Mouse (Mus musculus): ENCODE results near the gene Sipa1l1. TPM values are rescaled to one million over a fixed set of nuclear protein-coding genes. Genes with fewer than 3 reads are reported as not detected.

Sipa1l1 gene
- polyA plus RNA-seq, 1 experiment from 2014 or later: 37.3 TPM

DNA sequence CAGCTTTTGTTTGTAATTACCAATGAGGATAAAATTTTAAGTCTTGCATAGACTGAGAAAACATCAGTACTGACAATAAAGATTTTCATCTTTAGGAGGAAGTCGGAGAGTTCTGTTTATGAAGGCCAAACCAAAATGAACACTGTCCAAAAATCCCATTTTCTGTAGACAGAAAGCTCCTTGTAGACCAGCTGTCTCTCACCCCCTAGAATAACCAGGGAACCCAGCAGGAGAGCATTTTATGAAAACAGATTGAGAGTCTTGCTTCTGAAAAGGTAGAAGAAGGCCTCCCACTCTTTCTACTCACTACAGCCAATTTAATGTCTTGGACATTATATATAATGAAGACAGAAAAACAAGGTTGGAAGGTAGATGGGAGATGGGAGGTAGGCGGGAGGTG, 198.2 kb downstream of the Sipa1l1 start:
- Histone ChIP-seq H3K9me3 (ENCODE audit: low read length) (no peaks in the 10 kb centered on the region), H3K4me3 (ENCODE audit: low read length) (no peak overlapping the region), H3K36me3 (ENCODE audit: insufficient read depth, low read length) (0 out of 2 replicates have a peak, but pooled peaks cover 6% of the 10 kb centered on the region), H3K27ac (ENCODE audit: low read length) (no peak overlapping the region), H3K4me2 (replicated peaks; ENCODE audit: low read depth, low read length) (no peak overlapping the region), H3K4me1 (ENCODE audit: insufficient read depth, low read length) (0 out of 2 replicates have a peak, but pooled peaks cover 6% of the 10 kb centered on the region), H3K27me3 (ENCODE audit: insufficient read depth, low read length) (no peaks in the 10 kb centered on the region), H3K9ac (replicated peaks; ENCODE audit: low read length) (no peak overlapping the region)
- WGBS: 97% methylated on average over 2 of the region's 2 CpGs
- no peak for ATAC-seq (ENCODE audit: low FRiP score, low TSS enrichment)

DNA sequence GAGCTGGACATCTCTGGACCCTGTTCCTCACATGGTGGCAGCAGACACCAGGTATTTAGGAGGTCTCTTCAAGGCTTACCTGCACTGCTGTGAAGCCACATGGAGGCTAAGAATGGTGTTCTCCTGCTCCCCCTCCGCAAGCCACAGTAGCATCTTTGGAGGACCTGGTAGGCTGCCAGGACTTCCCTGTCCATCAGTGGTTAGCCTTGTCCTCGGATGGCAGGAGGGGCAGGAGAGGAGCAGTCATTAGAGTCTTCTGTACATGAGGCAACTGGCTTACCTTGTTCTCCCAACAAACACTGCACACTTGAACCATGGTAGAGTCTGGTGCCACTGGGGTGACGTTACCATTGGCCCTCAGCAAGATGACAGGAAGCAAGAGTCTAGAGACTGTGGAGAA, 198.9 kb downstream of the Sipa1l1 start:
- no peaks in the 10 kb centered on the region for H3K27me3 ChIP-seq (ENCODE audit: insufficient read depth, low read length)
- ATAC-seq (ENCODE audit: low FRiP score, low TSS enrichment): no peak
- no peak overlapping the region for H3K4me2 ChIP-seq (replicated peaks; ENCODE audit: low read depth, low read length)
- no peak overlapping the region for H3K9ac ChIP-seq (replicated peaks; ENCODE audit: low read length)
- H3K36me3 ChIP-seq (ENCODE audit: insufficient read depth, low read length): 0 out of 2 replicates have a peak, but pooled peaks cover under 1% of the 10 kb centered on the region
- H3K27ac ChIP-seq (ENCODE audit: low read length): no peak overlapping the region
- 92% methylated on average over 3 of the region's 3 CpGs for WGBS
- H3K9me3 ChIP-seq (ENCODE audit: low read length): no peaks in the 10 kb centered on the region
- H3K4me1 ChIP-seq (ENCODE audit: insufficient read depth, low read length): 0 out of 2 replicates have a peak, but pooled peaks cover 6% of the 10 kb centered on the region
- no peak overlapping the region for H3K4me3 ChIP-seq (ENCODE audit: low read length)

DNA sequence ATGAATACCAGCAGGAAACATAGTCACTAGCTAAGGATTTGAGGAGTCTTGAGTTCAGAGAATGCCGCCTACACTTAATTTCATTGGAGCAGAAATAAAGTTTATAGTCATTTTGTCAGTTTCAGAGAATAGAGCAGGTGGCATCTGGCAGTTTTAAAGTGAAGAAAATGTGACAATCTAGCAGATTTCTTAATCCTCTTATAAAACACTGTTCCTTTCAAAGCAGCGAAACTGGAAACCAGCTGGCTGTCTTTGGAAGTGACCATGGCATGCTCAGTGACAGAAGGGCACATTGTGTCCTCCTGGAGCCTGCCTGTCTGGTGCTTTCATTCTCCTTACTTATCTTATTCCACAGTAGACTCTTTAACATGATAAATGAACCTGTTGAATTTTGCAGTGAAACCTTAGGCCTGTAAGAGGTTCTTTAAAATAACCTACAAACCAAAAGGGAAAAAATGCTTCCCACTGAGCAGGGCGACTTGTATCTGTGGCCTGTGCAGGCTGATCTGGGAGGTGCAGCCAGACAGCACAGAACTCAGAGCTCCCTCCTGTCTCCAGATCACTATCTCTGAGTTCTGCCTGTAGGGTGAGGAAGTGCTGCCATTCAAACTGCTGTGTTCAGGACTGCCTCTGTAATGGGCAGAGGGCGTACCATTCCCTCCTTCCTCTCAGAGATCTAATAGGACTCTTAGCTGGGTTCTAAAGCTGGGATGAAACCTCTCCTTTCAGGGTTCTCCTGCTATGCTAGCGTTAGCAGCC, 200.5 kb downstream of the Sipa1l1 start:
- WGBS: 68% methylated on average over 5 of the region's 5 CpGs
- Histone ChIP-seq H3K9ac (replicated peaks; ENCODE audit: low read length) (no peak overlapping the region), H3K36me3 (ENCODE audit: insufficient read depth, low read length) (no peaks in the 10 kb centered on the region), H3K4me1 (ENCODE audit: insufficient read depth, low read length) (peaks cover 16% of the 10 kb centered on the region), H3K27me3 (ENCODE audit: insufficient read depth, low read length) (no peaks in the 10 kb centered on the region), H3K9me3 (ENCODE audit: low read length) (no peaks in the 10 kb centered on the region), H3K4me2 (replicated peaks; ENCODE audit: low read depth, low read length) (no peak overlapping the region), H3K4me3 (ENCODE audit: low read length) (no peak overlapping the region), H3K27ac (ENCODE audit: low read length) (no peak overlapping the region)
- ATAC-seq (ENCODE audit: low FRiP score, low TSS enrichment): no peak

DNA sequence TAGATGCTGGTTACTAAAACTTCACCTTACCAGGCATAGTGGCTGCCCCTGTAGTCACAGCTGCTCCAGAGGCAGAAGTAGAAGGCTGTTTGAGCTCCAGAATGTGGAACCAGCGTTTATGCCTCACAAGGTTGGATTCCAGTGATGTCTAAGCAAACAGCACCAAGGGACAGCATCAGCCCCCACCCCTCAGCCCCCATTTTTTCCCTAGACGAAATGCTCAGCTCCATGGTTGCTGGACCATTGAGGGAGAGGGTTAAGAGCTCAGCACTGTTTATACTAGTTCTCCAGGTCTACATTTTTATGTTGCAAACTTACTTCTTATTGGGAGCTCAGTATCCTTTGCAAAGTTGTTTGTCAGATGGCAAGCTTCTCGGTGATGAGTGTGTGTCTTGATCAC, 202.1 kb downstream of the Sipa1l1 start:
- Histone ChIP-seq H3K27ac (ENCODE audit: low read length) (no peak overlapping the region), H3K27me3 (ENCODE audit: insufficient read depth, low read length) (no peaks in the 10 kb centered on the region), H3K36me3 (ENCODE audit: insufficient read depth, low read length) (peaks cover 12% of the 10 kb centered on the region), H3K9ac (replicated peaks; ENCODE audit: low read length) (no peak overlapping the region), H3K4me1 (ENCODE audit: insufficient read depth, low read length) (peaks cover 16% of the 10 kb centered on the region), H3K4me3 (ENCODE audit: low read length) (no peak overlapping the region), H3K9me3 (ENCODE audit: low read length) (no peaks in the 10 kb centered on the region), H3K4me2 (replicated peaks; ENCODE audit: low read depth, low read length) (no peak overlapping the region)
- WGBS: 80% methylated on average over 3 of the region's 3 CpGs
- no peak for ATAC-seq (ENCODE audit: low FRiP score, low TSS enrichment)

DNA sequence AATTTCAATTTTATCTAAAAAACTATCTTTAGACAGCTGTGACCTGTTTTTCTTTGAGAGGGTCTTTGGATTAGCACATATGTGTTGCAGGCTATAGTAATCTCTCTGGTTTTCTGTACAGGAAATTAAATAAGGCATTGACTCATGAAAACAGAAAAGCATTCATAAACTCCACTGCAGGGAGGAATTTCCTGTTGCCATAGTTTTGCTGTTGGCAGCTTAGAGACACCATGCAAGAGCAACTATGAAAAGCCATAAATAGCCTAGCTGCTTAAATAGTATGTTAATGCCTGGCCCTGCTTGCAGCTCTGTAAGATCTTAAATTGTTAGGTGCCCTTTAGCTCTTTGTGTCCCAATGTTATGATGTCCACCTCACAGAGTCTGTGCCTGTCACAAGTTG, 204.9 kb downstream of the Sipa1l1 start:
- H3K4me1 ChIP-seq (ENCODE audit: insufficient read depth, low read length): peaks cover 12% of the 10 kb centered on the region
- H3K36me3 ChIP-seq (ENCODE audit: insufficient read depth, low read length): peaks cover 12% of the 10 kb centered on the region
- no peak overlapping the region for H3K9ac ChIP-seq (replicated peaks; ENCODE audit: low read length)
- no peaks in the 10 kb centered on the region for H3K9me3 ChIP-seq (ENCODE audit: low read length)
- H3K4me2 ChIP-seq (replicated peaks; ENCODE audit: low read depth, low read length): no peak overlapping the region
- H3K27ac ChIP-seq (ENCODE audit: low read length): peak overlapping the region; percentile 84
- H3K27me3 ChIP-seq (ENCODE audit: insufficient read depth, low read length): no peaks in the 10 kb centered on the region
- ATAC-seq (ENCODE audit: low FRiP score, low TSS enrichment): 0 out of 2 replicates have a peak, but pooled peaks have one; percentile 42
- no peak overlapping the region for H3K4me3 ChIP-seq (ENCODE audit: low read length)

DNA sequence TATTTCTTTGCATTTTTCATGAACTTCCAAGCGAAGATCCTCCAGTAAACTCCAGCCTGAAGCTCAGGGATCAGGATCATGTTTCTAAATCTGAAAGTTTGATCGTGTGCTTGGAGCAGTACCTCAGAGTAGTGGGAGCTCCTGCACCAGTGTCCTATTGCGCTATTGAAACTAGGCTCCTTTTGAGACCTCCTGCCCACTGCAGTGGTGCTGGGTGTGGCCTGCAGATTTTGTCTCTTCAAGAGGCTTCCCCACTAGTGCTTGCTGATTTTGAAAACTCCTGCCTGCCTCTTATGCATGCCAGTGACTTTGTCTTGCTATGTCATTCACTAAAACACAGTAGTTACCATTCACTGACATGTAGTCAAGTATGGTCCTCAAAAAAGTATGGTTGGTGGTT, 213.8 kb downstream of the Sipa1l1 start:
- Histone ChIP-seq H3K4me3 (ENCODE audit: low read length) (no peak overlapping the region), H3K4me1 (ENCODE audit: insufficient read depth, low read length) (no peaks in the 10 kb centered on the region), H3K27ac (ENCODE audit: low read length) (no peak overlapping the region), H3K4me2 (replicated peaks; ENCODE audit: low read depth, low read length) (no peak overlapping the region), H3K27me3 (ENCODE audit: insufficient read depth, low read length) (no peaks in the 10 kb centered on the region), H3K36me3 (ENCODE audit: insufficient read depth, low read length) (peaks cover 24% of the 10 kb centered on the region), H3K9ac (replicated peaks; ENCODE audit: low read length) (no peak overlapping the region), H3K9me3 (ENCODE audit: low read length) (no peaks in the 10 kb centered on the region)
- 60% methylated on average over 3 of the region's 3 CpGs for WGBS
- ATAC-seq (ENCODE audit: low FRiP score, low TSS enrichment): no peak

DNA sequence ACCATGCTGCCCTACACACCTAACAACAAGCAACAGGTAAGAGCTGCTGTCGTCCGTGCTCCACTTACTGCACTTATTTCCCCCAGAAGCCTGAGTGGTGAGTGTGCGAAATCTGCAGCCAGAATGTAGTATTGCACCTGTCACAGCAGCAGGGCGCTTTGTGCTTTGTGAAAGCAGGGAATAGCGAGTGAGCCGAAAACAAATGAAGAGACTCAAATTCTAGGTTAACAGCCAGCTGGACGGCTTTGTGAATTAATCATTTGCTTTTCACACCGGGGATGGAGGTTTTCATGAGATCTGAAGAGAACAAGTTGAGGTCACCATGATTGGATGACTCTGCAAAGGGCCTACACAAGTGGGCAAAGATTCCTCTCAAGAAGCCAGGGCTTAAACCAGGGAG, 215.6 kb downstream of the Sipa1l1 start:
- H3K36me3 ChIP-seq (ENCODE audit: insufficient read depth, low read length): peaks cover 24% of the 10 kb centered on the region
- no peaks in the 10 kb centered on the region for H3K4me1 ChIP-seq (ENCODE audit: insufficient read depth, low read length)
- no peaks in the 10 kb centered on the region for H3K9me3 ChIP-seq (ENCODE audit: low read length)
- no peaks in the 10 kb centered on the region for H3K27me3 ChIP-seq (ENCODE audit: insufficient read depth, low read length)
- H3K9ac ChIP-seq (replicated peaks; ENCODE audit: low read length): no peak overlapping the region
- WGBS: 83% methylated on average over 8 of the region's 8 CpGs
- H3K4me2 ChIP-seq (replicated peaks; ENCODE audit: low read depth, low read length): no peak overlapping the region
- no peak overlapping the region for H3K27ac ChIP-seq (ENCODE audit: low read length)
- no peak overlapping the region for H3K4me3 ChIP-seq (ENCODE audit: low read length)
- ATAC-seq (ENCODE audit: low FRiP score, low TSS enrichment): no peak

DNA sequence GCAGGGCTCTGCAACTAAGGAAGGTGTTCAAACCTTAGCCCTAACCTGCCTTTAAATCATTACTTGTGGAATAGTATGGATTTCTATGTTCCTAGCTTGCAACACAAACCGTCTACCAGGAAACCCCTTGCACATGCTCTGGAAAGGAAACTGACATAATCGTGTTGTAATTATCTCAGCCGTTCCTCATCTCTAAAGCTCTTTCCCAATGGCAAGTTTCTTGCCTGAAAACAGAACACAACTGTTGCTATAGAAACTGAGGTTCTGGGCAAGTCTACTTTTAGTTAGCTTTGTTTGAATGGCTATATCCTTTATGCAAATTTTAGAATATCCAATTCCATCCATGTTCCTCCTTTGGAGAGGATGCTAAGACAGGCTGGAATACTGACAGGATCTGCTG, 217.9 kb downstream of the Sipa1l1 start:
- H3K27ac ChIP-seq (ENCODE audit: low read length): no peak overlapping the region
- no peaks in the 10 kb centered on the region for H3K9me3 ChIP-seq (ENCODE audit: low read length)
- H3K36me3 ChIP-seq (ENCODE audit: insufficient read depth, low read length): peaks cover 18% of the 10 kb centered on the region
- 86% methylated on average over 3 of the region's 3 CpGs for WGBS
- H3K4me3 ChIP-seq (ENCODE audit: low read length): no peak overlapping the region
- H3K4me1 ChIP-seq (ENCODE audit: insufficient read depth, low read length): no peaks in the 10 kb centered on the region
- no peak overlapping the region for H3K4me2 ChIP-seq (replicated peaks; ENCODE audit: low read depth, low read length)
- ATAC-seq (ENCODE audit: low FRiP score, low TSS enrichment): no peak
- H3K9ac ChIP-seq (replicated peaks; ENCODE audit: low read length): no peak overlapping the region
- H3K27me3 ChIP-seq (ENCODE audit: insufficient read depth, low read length): no peaks in the 10 kb centered on the region

DNA sequence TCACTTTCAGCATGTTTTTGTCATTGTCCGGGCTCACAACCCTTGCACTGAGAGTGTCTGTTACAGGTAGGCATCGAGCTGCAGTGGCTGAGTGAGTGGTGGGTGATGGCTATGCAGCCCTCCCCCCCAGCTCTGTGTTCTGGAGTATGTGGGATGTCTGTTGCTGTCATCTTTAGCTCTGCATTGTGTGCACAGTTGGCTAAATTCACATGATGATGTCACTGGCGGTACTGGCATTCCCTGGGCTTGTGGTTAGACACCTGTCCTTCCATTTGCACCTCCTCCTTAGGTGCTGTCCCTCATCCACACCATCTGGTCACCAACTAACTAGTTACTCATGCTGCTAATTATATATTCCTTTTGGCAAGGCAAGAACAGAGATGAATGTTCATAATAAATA, 218.5 kb downstream of the Sipa1l1 start:
- Histone ChIP-seq H3K27ac (ENCODE audit: low read length) (no peak overlapping the region), H3K4me1 (ENCODE audit: insufficient read depth, low read length) (no peaks in the 10 kb centered on the region), H3K36me3 (ENCODE audit: insufficient read depth, low read length) (peaks cover 18% of the 10 kb centered on the region), H3K9me3 (ENCODE audit: low read length) (no peaks in the 10 kb centered on the region), H3K4me3 (ENCODE audit: low read length) (no peak overlapping the region), H3K27me3 (ENCODE audit: insufficient read depth, low read length) (no peaks in the 10 kb centered on the region), H3K9ac (replicated peaks; ENCODE audit: low read length) (no peak overlapping the region), H3K4me2 (replicated peaks; ENCODE audit: low read depth, low read length) (no peak overlapping the region)
- 94% methylated on average over 3 of the region's 3 CpGs for WGBS
- ATAC-seq (ENCODE audit: low FRiP score, low TSS enrichment): no peak

DNA sequence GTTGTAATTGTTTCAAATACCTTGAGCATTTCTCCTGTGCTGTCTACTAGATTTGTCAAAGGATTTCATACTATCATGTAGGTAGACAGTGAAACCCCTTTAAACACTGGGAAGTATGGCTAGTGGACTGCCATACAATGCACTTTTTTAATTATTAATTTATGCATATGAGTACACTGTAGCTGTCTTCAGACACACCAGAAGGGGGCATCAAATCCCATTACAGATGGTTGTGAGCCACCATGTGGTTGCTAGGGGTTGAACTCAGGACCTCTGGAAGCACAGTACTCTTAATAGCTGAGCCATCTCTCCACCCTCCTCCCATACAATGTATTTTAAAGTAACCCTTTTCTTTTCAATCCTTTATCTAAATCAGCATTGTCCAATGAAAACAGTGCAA, 219.0 kb downstream of the Sipa1l1 start:
- no peak for ATAC-seq (ENCODE audit: low FRiP score, low TSS enrichment)
- Histone ChIP-seq H3K4me3 (ENCODE audit: low read length) (no peak overlapping the region), H3K4me1 (ENCODE audit: insufficient read depth, low read length) (no peaks in the 10 kb centered on the region), H3K36me3 (ENCODE audit: insufficient read depth, low read length) (peaks cover 18% of the 10 kb centered on the region), H3K27ac (ENCODE audit: low read length) (no peak overlapping the region), H3K27me3 (ENCODE audit: insufficient read depth, low read length) (no peaks in the 10 kb centered on the region), H3K9me3 (ENCODE audit: low read length) (no peaks in the 10 kb centered on the region), H3K9ac (replicated peaks; ENCODE audit: low read length) (no peak overlapping the region), H3K4me2 (replicated peaks; ENCODE audit: low read depth, low read length) (no peak overlapping the region)
